Mouse (Mus musculus): ENCODE measurements around the gene Grhl1. TPM values are rescaled to one million over a fixed set of nuclear protein-coding genes. Genes with fewer than 3 reads are reported as not detected.

Grhl1 gene
- polyA plus RNA-seq, 1 experiment, result 1.6 TPM

DNA sequence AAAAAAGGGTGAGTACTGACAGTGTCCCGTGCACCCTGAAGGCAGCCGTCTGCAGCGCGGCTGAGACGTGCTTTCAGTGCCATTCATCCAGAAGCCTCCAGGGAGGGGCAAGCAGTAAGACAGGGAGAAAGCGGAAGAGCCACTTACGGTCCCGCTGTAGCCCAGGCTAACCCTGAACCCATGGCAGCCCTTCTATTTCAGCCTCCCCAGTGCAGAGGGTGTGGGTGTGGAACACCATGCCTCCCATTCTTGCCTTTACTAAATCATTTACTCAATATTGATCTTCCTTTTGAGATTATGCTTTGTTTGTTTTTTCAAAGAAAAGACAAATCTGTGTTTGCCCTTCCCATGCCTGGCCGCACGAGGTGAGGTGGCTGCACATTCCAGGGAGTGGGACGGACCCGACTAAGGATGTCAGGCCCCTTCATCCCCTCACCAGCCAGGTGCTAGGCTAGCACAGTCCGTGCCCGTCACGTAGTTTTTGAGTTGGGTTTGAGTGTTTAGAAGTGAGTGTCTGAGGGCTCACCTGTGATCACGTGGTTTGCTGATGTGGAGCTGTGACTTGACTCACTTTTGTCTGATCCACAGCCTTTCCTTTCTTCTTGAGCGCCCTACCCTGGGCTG, 42.5 kb downstream of the Grhl1 start:
- Histone ChIP-seq H3K27ac (ENCODE audit: control insufficient read depth, insufficient read depth, low read length) (no peak overlapping the region), H3K36me3 (ENCODE audit: control insufficient read depth, insufficient read depth, low read length) (no peaks in the 10 kb centered on the region), H3K27me3 (ENCODE audit: control insufficient read depth, insufficient read depth, low read length) (no peaks in the 10 kb centered on the region), H3K4me1 (replicated peaks; ENCODE audit: control insufficient read depth, insufficient read depth, low read length) (no peaks in the 10 kb centered on the region), H3K4me3 (ENCODE audit: control insufficient read depth, insufficient read depth, low read length) (no peak overlapping the region)
- no peak for TF ChIP-seq POLR2A (IDR thresholded peaks at IDR 0.05; ENCODE audit: control insufficient read depth, extremely low read depth, insufficient read depth, low read length, poor library complexity)
- no peak for TF ChIP-seq CTCF (IDR thresholded peaks at IDR 0.05; ENCODE audit: borderline replicate concordance, control insufficient read depth, extremely low read depth, insufficient read depth, low read length, poor library complexity)
- 93% methylated on average over 17 of the region's 17 CpGs for WGBS
- DNase-seq, result no peak

DNA sequence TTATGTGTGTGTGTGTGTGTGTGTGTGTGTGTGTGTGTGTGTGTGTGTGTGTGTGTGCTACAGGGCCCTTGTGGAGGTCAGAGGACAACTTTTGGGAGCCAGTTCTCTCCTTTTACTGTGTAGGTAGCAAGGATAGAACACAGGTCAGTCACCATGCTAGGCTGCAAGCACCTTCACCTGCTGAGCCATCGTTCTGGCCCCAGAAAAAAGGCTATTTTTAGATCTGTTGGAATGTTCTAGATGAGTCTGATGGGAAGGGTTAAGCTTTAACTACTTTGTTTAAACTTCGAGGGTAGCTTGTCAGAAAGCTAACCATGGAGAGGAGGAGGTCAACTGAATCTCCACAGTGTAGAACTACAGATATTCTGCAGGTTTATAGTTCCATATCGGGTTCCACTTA, 43.1 kb downstream of the Grhl1 start:
- TF ChIP-seq CTCF (IDR thresholded peaks at IDR 0.05; ENCODE audit: borderline replicate concordance, control insufficient read depth, extremely low read depth, insufficient read depth, low read length, poor library complexity), result no peak
- TF ChIP-seq POLR2A (IDR thresholded peaks at IDR 0.05; ENCODE audit: control insufficient read depth, extremely low read depth, insufficient read depth, low read length, poor library complexity), result no peak
- Histone ChIP-seq H3K27me3 (ENCODE audit: control insufficient read depth, insufficient read depth, low read length) (no peaks in the 10 kb centered on the region), H3K4me3 (ENCODE audit: control insufficient read depth, insufficient read depth, low read length) (no peak overlapping the region), H3K27ac (ENCODE audit: control insufficient read depth, insufficient read depth, low read length) (no peak overlapping the region), H3K4me1 (replicated peaks; ENCODE audit: control insufficient read depth, insufficient read depth, low read length) (no peaks in the 10 kb centered on the region), H3K36me3 (ENCODE audit: control insufficient read depth, insufficient read depth, low read length) (no peaks in the 10 kb centered on the region)
- 86% methylated on average over 3 of the region's 3 CpGs for WGBS
- DNase-seq, result no peak

DNA sequence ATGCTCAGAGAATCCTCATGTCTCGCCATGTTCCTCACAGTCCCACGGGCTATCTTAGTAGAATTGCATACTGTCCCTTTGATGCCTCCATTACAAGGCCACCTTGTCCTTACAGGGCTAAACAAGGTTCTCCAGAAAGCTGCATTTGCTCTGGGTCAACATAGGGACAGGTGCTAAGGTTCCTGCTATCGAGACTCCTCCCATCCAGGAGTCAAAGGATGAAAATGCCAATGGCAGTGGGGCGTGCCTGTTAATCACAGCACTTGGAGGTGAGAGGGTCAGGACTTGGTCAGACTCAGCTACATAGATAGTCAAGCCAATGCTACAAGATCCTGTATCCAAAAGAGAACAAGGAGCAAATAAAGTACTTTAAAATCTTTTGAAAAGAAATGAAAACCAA, 47.4 kb downstream of the Grhl1 start:
- H3K36me3 ChIP-seq (ENCODE audit: control insufficient read depth, insufficient read depth, low read length), result no peaks in the 10 kb centered on the region
- H3K27ac ChIP-seq (ENCODE audit: control insufficient read depth, insufficient read depth, low read length), result no peak overlapping the region
- H3K4me1 ChIP-seq (replicated peaks; ENCODE audit: control insufficient read depth, insufficient read depth, low read length), result no peaks in the 10 kb centered on the region
- WGBS, result 88% methylated on average over 4 of the region's 4 CpGs
- DNase-seq, result no peak
- TF ChIP-seq POLR2A (IDR thresholded peaks at IDR 0.05; ENCODE audit: control insufficient read depth, extremely low read depth, insufficient read depth, low read length, poor library complexity), result no peak
- TF ChIP-seq CTCF (IDR thresholded peaks at IDR 0.05; ENCODE audit: borderline replicate concordance, control insufficient read depth, extremely low read depth, insufficient read depth, low read length, poor library complexity), result no peak
- no peaks in the 10 kb centered on the region for H3K27me3 ChIP-seq (ENCODE audit: control insufficient read depth, insufficient read depth, low read length)
- no peak overlapping the region for H3K4me3 ChIP-seq (ENCODE audit: control insufficient read depth, insufficient read depth, low read length)

DNA sequence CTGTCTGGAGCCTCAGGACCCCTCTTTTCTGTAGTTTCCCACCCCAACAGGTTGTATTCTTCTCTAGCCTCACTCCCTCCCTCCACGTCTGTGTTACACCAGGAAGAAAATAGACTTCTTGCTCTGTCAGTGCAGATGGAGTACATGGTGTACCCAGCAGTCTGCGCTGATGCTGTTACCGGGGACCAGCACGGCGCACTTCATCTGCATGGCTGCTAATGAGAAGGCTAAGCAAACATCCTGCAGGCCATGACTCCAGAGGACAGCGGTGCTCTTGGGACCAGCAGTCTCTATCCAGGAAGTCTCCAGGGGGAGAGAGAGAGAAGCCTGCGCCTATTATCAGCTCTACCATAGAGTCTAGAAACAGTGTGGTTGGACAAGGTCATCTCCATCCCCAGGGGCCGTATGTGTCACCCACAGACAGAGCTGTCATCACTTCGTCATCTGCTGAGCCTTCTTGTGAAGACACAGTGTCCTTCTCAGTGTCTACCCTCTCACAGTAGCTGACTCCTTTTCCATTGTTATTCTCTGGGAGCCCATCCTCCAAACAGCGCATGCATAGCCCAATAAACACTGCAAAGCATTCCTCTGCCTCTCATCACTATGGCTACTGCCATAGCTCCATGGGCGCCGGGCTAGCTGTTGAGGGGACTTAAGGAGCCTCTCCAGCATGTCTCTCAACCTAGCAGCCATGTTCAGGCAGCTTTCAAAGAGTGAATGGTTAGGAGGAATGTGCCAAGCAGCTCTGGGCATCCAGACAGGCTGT, 51.6 kb downstream of the Grhl1 start:
- Histone ChIP-seq H3K27ac (ENCODE audit: control insufficient read depth, insufficient read depth, low read length) (no peak overlapping the region), H3K36me3 (ENCODE audit: control insufficient read depth, insufficient read depth, low read length) (no peaks in the 10 kb centered on the region), H3K27me3 (ENCODE audit: control insufficient read depth, insufficient read depth, low read length) (no peaks in the 10 kb centered on the region), H3K4me1 (replicated peaks; ENCODE audit: control insufficient read depth, insufficient read depth, low read length) (no peaks in the 10 kb centered on the region), H3K4me3 (ENCODE audit: control insufficient read depth, insufficient read depth, low read length) (no peak overlapping the region)
- WGBS, result 92% methylated on average over 12 of the region's 12 CpGs
- DNase-seq, result no peak
- TF ChIP-seq POLR2A (IDR thresholded peaks at IDR 0.05; ENCODE audit: control insufficient read depth, extremely low read depth, insufficient read depth, low read length, poor library complexity), result no peak
- TF ChIP-seq CTCF (IDR thresholded peaks at IDR 0.05; ENCODE audit: borderline replicate concordance, control insufficient read depth, extremely low read depth, insufficient read depth, low read length, poor library complexity), result no peak

- TF ChIP-seq POLR2A (IDR thresholded peaks at IDR 0.05; ENCODE audit: control insufficient read depth, extremely low read depth, insufficient read depth, low read length, poor library complexity), result no peak
- TF ChIP-seq CTCF (IDR thresholded peaks at IDR 0.05; ENCODE audit: borderline replicate concordance, control insufficient read depth, extremely low read depth, insufficient read depth, low read length, poor library complexity), result no peak
- WGBS, result 96% methylated on average over 5 of the region's 5 CpGs
- Histone ChIP-seq H3K27ac (ENCODE audit: control insufficient read depth, insufficient read depth, low read length) (no peak overlapping the region), H3K4me1 (replicated peaks; ENCODE audit: control insufficient read depth, insufficient read depth, low read length) (no peaks in the 10 kb centered on the region), H3K27me3 (ENCODE audit: control insufficient read depth, insufficient read depth, low read length) (no peaks in the 10 kb centered on the region), H3K4me3 (ENCODE audit: control insufficient read depth, insufficient read depth, low read length) (no peak overlapping the region), H3K36me3 (ENCODE audit: control insufficient read depth, insufficient read depth, low read length) (no peaks in the 10 kb centered on the region)
- no peak for DNase-seq
Observed at GRCm38 (mm10) chr12:24626401-24626800, 54.3 kb downstream of the Grhl1 start.

GRCm38 (mm10) chr12:24627215-24627614, 55.1 kb downstream of the Grhl1 start:
- Histone ChIP-seq H3K36me3 (ENCODE audit: control insufficient read depth, insufficient read depth, low read length) (no peaks in the 10 kb centered on the region), H3K4me1 (replicated peaks; ENCODE audit: control insufficient read depth, insufficient read depth, low read length) (no peaks in the 10 kb centered on the region), H3K27ac (ENCODE audit: control insufficient read depth, insufficient read depth, low read length) (no peak overlapping the region), H3K4me3 (ENCODE audit: control insufficient read depth, insufficient read depth, low read length) (no peak overlapping the region), H3K27me3 (ENCODE audit: control insufficient read depth, insufficient read depth, low read length) (no peaks in the 10 kb centered on the region)
- no peak for TF ChIP-seq POLR2A (IDR thresholded peaks at IDR 0.05; ENCODE audit: control insufficient read depth, extremely low read depth, insufficient read depth, low read length, poor library complexity)
- TF ChIP-seq CTCF (IDR thresholded peaks at IDR 0.05; ENCODE audit: borderline replicate concordance, control insufficient read depth, extremely low read depth, insufficient read depth, low read length, poor library complexity), result no peak
- DNase-seq, result no peak
- 82% methylated on average over 3 of the region's 3 CpGs for WGBS
